Mouse (Mus musculus) hematopoietic stem cell, adult 5-6 weeks (primary cell): ENCODE measurements around the gene 6330409D20Rik. TPM values are rescaled to one million over a fixed set of nuclear protein-coding genes. Genes with fewer than 3 reads are reported as not detected.

Experiments
- ATAC-seq, 2 experiments: fragments of 125-278 bp in 1 of 2; replicated peaks in 1 of 2; 2 replicates each; pipeline ENCODE4 v1.8.0; 2016 to 2017; ENCODE audit warnings: inconsistent platforms in 2 of 2, mild to moderate bottlenecking in 2 of 2, moderate number of reproducible peaks in 2 of 2, low read depth in 1 of 2, moderate TSS enrichment in 1 of 2; ENCODE audit not compliant: low FRiP score in 2 of 2, poor library complexity in 2 of 2, severe bottlenecking in 2 of 2, insufficient read depth in 1 of 2, low TSS enrichment in 1 of 2
- total RNA-seq: library from RNA; stranded (forward); fragments of 172-1452, 232-1000 nt; gene quantifications from 2 replicates; pipeline ENCODE4 v1.2.3, GENCODE M21; 2017

6330409D20Rik gene
- total RNA-seq, 1 experiment from 2014 or later: not detected

GRCm38 (mm10) chr2:32712586-32712933 is 28.3 kb downstream of the 6330409D20Rik start:
- peak; percentile 6 to 36; a peak in 2 of 4 replicates for ATAC-seq

- no peak for ATAC-seq
Measured at GRCm38 (mm10) chr2:32712108-32712551, 28.7 kb downstream of the 6330409D20Rik start.

- ATAC-seq: no peak
Measured at GRCm38 (mm10) chr2:32711301-32712056, 29.3 kb downstream of the 6330409D20Rik start.

DNA sequence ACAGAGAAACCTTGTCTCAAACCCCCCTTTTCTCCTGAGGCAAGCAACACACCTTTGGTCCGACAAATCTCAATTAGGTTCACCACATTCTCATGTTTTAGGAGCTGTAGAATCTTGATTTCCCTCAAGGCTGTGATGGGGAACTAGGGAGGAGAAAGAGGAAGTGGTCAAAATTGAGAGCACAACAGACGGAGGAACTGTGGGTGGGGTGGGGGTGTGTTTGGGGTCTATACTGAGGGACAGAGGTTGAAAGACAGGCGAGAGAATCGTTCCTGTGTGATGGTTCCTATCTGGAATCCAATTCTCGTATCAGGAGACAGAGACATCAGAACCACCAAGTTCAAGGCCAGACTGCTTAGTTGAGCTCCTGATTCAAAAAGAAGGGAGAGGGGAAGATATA is 30.4 kb downstream of the 6330409D20Rik start:
- 0 out of 4 replicates have a peak, but pooled peaks of 1 of the 2 experiments have one; percentile 14 for ATAC-seq

DNA sequence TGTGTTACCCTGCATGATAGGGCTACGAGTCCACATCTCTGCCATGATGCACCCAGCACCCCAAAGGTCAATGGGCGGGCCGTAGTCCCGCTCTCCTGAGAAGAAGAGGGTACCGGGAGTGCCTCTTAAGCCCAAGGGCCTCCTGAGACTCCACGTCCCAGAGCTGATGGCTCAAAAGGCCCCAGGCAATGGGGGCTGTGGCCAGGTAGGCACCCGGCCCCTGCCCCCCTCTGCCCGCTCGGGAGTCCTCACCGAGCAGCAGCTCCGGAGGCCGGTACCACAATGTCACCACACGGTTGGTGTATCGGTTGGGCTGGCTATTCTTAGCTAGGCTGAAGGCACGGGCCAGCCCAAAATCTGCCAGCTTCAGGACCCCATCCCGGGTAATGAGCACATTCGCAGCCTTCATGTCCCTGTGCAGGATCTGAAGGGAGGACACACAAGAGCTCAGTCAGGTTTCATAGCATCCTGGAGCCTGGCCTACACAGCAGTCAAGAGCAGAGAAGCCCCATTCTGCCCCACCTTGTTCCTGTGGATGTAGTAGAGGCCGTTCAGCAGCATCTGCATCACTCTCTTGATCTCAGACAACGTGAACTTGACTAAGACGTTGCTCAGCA is 31.2 kb downstream of the 6330409D20Rik start:
- ATAC-seq: no peak

GRCm38 (mm10) chr2:32708643-32709042 is 32.2 kb downstream of the 6330409D20Rik start:
- peak; percentile 15 to 50; a peak in 1 of 4 replicates for ATAC-seq

DNA sequence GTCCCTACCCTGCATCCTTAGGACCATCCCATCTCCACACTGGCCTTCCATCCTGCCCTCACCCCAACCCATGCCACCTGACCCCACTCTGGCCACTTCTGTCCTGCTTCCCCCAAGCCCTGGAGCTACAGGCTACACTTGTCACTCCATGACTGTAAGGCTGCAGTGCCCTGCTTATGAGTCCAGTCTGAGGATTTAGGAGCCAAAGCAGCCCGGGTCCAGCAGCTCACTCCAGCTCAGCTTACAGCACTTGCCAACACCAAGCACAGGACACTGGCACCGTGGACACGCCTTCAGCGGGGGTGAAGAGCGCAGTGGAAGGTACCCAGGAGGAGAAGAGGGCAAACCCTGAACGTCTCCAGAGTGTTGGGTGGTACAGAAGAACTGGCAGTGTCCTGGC is 33.8 kb downstream of the 6330409D20Rik start:
- ATAC-seq: no peak

DNA sequence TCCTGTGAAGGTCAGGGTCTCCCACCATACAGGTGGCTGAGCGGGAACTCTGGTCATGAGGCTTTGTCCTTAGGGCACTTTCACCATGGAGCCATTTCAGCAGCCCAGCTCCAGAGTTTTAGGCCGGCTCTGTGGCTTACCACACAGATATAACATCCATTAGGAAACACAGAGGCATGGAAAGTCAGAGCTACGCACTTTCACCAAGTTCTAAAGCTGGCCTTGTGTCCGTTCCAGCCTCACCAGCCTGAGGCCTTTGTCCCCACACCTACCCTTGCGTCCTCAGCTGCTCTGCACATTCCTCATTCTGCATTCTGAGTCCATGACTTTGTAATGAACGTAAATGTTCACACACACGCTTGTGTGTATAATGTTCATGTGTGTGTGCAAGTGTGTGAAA is 35.8 kb downstream of the 6330409D20Rik start:
- ATAC-seq: no peak

DNA sequence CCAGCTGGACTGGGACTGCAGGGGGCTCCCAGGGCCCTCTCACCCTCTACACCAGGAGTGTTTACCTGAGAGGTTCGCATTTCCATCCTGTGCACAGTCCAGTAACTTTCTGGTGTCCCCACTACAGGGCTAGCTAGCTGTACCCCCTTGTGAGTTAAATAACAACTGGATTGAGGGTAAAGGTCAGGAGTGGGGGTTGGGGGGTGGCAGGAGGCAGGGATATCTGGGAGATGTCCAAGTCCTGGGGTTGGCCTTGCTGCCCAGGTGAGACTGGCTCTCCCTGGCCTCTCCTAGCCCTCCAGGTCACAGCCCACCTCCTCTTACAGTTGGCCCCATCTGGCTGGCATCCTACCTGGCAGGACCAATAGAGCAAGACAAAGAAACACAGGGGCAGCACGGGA is 36.8 kb downstream of the 6330409D20Rik start, which contains the start of gene Fpgs:
Gene Fpgs, minus strand, starts transcription at position 125 of the 401 bp plus-strand sequence.
- ATAC-seq: no peak

GRCm38 (mm10) chr2:32703046-32703445 is 37.8 kb downstream of the 6330409D20Rik start:
- ATAC-seq: no peak

- ATAC-seq: no peak
Measured at GRCm38 (mm10) chr2:32700966-32701743, 39.7 kb downstream of the 6330409D20Rik start.

- ATAC-seq: no peak
Measured at GRCm38 (mm10) chr2:32699680-32700079, 41.1 kb downstream of the 6330409D20Rik start.

DNA sequence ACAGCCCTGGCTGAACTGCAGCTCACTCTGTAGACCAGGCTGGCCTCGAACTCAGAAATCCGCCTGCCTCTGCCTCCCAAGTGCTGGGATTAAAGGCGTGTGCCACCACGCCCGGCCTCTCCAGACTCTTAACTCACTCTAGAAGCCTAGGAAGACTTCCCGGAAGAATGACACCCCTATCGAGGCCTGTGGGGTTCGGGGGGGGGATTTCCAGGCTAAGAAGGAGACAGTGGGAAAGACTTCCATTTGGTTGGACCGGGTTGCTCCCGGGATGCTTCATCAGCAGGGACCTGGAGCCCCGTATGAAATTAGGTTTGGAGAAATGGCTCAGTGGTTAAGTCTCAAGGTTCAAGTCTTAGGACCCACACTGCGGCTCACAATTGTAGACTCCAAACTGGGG is 46.1 kb downstream of the 6330409D20Rik start:
- ATAC-seq: no peak

DNA sequence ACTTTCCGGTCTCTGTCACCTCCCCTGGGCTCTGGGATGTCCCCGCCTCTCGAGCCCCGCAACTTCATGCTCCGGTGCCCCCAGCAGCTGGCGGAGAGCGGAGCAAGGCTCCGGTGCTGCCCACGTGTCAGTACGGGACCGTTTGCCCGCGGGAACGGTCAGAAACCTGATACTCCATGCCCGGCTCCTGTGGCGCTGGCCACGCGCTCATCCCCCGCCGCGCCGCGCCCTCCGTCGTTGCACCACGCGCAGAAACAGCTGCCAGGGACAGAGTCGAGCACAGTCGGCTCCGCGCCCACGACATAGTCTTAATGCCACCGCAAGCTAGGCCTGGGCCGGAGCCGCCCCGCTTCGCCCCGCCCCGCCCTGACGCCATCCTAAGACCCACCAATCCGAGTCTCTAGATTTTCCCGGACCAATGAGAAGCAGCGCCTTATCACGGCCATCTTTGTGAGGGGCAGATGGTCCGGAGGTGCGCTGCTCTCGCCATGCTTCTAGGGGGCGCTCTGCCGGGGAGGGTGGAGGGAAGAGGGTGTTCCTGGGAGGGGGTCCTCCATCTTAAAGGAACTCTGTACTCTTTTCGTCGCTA is 46.9 kb downstream of the 6330409D20Rik start:
- ATAC-seq: peak; percentile 97

DNA sequence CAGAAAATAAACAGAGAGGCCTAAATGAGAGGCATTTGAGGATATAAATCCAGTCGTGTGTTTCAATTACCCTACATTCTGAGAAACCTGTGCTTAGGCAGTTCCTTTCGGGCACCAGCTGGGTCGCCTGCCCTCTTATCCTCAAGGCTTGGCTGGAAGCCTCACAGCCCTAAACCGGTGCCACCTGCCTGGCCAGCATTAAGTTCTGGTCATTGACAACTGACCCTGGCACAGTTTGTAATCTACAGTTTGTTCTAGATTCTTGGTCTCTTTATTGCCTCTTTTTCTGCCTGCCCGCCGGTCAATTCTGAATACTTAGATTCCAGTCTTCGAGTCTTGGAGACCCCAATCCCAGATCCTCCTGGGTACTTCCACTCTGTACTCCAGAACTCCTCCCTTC is 47.5 kb downstream of the 6330409D20Rik start:
- ATAC-seq: no peak

- no peak for ATAC-seq
Measured at GRCm38 (mm10) chr2:32692496-32692895, 48.3 kb downstream of the 6330409D20Rik start.

DNA sequence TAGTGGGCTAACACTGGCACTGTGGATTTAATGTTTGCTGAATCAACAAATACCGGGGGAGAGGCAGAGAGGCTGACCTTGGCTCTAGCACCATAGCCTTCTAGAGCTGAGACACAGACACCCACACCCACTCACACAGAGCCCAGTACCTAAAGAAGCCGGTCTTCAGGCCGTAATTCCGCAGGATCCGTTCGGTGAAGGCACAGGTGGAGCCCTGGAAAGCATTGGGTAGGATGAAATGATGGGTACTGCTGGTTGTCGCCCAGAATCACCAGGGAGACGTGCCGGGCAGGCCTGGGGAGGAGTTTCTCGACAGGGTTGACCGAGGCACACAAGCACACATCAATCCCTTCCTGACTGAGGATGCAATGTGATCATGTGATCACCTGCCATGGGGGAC is 49.8 kb downstream of the 6330409D20Rik start:
- ATAC-seq: no peak

DNA sequence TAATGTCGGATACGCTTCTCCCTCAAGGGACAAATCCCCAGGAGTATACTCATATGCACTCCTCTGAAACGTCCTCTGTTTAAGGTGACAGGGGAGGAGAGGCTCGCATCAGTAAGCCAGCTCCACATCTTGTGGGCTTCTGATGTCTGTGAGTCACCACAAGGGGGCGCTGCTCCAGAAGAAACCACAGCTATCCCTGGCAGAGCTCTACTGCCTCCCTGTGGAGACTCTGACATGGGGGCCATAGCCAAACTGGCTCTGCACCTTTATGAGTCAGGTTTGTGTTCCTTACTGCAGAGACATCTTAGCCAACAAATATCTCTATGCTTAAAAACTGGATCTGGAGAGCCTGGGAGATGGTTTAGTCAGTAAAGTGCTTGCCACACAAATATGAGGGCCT is 51.4 kb downstream of the 6330409D20Rik start:
- ATAC-seq: peak; percentile 55 to 62
